Mouse (Mus musculus): ENCODE measurements around the gene Pcbp4. TPM values are rescaled to one million over a fixed set of nuclear protein-coding genes. Genes with fewer than 3 reads are reported as not detected.

Pcbp4 gene
- 135 and 186 TPM in 2 replicates for polyA plus RNA-seq (2016; fragmentation: Nextera tagmentation; extraction: Ambion mirVana)

GRCm38 (mm10) chr9:106453271-106454070, at the start of gene Pcbp4:
Pcbp4 (plus strand) TSS chr9:106453291.
- no peaks in the 10 kb centered on the region for H3K9me3 ChIP-seq
- H3K27ac ChIP-seq, result peak within 1 kb of the TSS; percentile 94
- H3K4me3 ChIP-seq, result peak within 1 kb of the TSS; percentile 87
- peaks cover 98% of the 10 kb centered on the region for H3K4me1 ChIP-seq
- H3K27me3 ChIP-seq (ENCODE audit: insufficient read depth, poor library complexity, severe bottlenecking), result peaks cover 4% of the 10 kb centered on the region; the same call in 1 of the 2 replicates
- WGBS, result 1% methylated on average over 59 of the region's 74 CpGs
- 0 out of 2 replicates have a peak, but pooled peaks cover 16% of the 10 kb centered on the region for H3K36me3 ChIP-seq
- DNase-seq (ENCODE audit: low spot score), result peak; percentile 91

- Histone ChIP-seq H3K27ac (peak overlapping the region; percentile 69), H3K4me3 (peak overlapping the region; percentile 6; the same call in 1 of the 2 replicates), H3K36me3 (no peaks in the 10 kb centered on the region), H3K9me3 (no peaks in the 10 kb centered on the region), H3K27me3 (ENCODE audit: insufficient read depth, poor library complexity, severe bottlenecking) (peaks cover 7% of the 10 kb centered on the region; the same call in 1 of the 2 replicates), H3K4me1 (peaks cover 75% of the 10 kb centered on the region)
- no peak for DNase-seq (ENCODE audit: low spot score)
- WGBS, result 13% methylated on average over 6 of the region's 6 CpGs
These were observed 47.8 kb upstream of the Pcbp4 start for GRCm38 (mm10) chr9:106405275-106405674.

DNA sequence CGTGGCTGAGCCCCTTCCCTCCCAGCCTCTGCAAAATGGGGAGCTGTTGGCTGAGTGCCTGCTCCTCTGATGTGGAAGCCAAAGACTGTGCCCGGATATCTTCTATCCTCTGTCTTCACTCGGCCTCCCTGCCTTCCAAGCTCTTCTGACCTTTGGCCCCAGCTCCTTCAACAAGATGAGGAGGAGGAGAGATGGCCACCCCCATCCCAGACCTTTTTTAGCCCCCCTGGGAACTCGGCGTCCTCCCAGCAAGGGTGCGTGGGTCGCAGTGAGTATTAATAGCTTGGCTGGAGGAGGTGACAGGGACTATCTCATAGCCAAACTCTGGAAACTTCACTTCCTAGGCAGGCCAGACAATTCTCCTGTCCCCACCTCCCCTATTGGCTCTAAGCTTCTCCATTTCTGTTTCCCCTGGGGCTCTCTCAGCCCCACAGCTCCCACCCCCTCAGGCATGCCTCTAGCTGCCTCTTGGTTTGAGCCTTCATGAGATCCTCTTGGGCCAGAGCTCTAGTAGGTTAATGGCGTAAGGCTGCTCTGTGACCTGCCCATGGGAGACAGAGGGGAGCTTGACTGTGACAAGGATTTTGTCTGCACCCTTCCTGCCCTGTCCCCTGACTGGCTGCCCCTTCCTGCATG, 46.5 kb upstream of the Pcbp4 start:
- peaks cover 86% of the 10 kb centered on the region for H3K4me1 ChIP-seq
- no peaks in the 10 kb centered on the region for H3K27me3 ChIP-seq (ENCODE audit: insufficient read depth, poor library complexity, severe bottlenecking)
- 33% methylated on average over 8 of the region's 8 CpGs for WGBS
- peak overlapping the region; percentile 69 for H3K27ac ChIP-seq
- no peak for DNase-seq (ENCODE audit: low spot score)
- no peak overlapping the region for H3K4me3 ChIP-seq
- no peaks in the 10 kb centered on the region for H3K36me3 ChIP-seq
- H3K9me3 ChIP-seq, result no peaks in the 10 kb centered on the region

DNA sequence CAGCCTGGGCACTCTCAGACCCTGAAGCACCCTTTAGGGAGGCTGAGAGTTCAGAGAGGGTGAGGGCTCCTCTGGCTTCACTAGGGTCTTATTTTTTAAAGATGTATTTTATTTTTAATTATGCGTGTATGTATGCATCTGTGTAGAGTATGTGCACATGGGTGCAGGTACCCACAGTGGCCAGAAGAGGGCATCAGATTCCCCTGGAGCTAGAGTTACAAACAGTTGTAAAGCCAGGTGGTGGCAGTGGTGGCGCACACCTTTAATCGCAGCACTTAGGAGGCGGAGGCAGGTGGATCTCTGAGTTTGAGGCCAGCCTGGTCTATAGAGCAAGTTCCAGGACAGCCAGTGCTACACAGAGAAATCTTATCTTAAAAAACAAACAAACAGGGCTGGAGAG, 44.0 kb upstream of the Pcbp4 start:
- WGBS, result 96% methylated on average over 4 of the region's 4 CpGs
- Histone ChIP-seq H3K27ac (peak overlapping the region; percentile 56; the same call in 1 of the 2 replicates), H3K4me1 (peaks cover 74% of the 10 kb centered on the region), H3K4me3 (no peak overlapping the region), H3K27me3 (ENCODE audit: insufficient read depth, poor library complexity, severe bottlenecking) (no peaks in the 10 kb centered on the region), H3K9me3 (no peaks in the 10 kb centered on the region), H3K36me3 (no peaks in the 10 kb centered on the region)
- DNase-seq (ENCODE audit: low spot score), result no peak

DNA sequence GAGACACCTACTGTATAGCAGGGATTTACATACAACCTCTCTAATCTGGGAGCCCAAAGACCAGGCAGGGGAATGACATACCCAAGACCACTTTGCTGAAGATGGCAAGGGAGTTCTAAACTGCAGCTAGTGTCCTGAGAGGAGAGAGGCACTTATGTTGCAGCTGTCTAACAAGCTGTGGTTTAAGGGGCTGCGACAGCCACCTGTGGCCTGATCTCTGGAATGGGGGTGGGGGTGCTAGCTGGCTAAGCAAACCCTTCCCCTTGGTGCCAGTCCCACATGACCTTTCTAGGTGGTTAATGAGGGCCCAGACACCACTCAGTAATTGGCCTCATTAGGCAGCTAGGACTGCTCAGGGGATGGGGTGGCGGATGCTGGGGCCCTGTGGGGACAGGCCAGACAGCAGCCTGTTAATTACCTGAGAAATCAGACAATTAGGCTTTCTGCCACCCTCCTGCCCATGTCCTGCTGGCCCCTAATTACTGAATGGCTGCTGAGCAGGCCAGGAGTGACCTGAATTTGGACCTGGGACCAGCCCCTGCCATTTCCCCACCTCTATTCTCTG, 42.9 kb upstream of the Pcbp4 start:
- WGBS, result 84% methylated on average over 2 of the region's 2 CpGs

GRCm38 (mm10) chr9:106411091-106411594, 41.9 kb upstream of the Pcbp4 start:
- H3K9me3 ChIP-seq, result no peaks in the 10 kb centered on the region
- no peaks in the 10 kb centered on the region for H3K27me3 ChIP-seq (ENCODE audit: insufficient read depth, poor library complexity, severe bottlenecking)
- peak overlapping the region; percentile 4; the same call in 1 of the 2 replicates for H3K27ac ChIP-seq
- WGBS, result 57% methylated on average over 9 of the region's 9 CpGs
- H3K4me1 ChIP-seq, result peaks cover 55% of the 10 kb centered on the region
- DNase-seq (ENCODE audit: low spot score), result no peak
- H3K36me3 ChIP-seq, result no peaks in the 10 kb centered on the region
- no peak overlapping the region for H3K4me3 ChIP-seq

More for the DNA sequence above, 42.9 kb upstream of the Pcbp4 start:
- no peaks in the 10 kb centered on the region for H3K9me3 ChIP-seq
- DNase-seq (ENCODE audit: low spot score), result no peak
- no peaks in the 10 kb centered on the region for H3K27me3 ChIP-seq (ENCODE audit: insufficient read depth, poor library complexity, severe bottlenecking)
- H3K27ac ChIP-seq, result peak overlapping the region; percentile 32; the same call in 1 of the 2 replicates
- no peaks in the 10 kb centered on the region for H3K36me3 ChIP-seq
- H3K4me3 ChIP-seq, result no peak overlapping the region
- H3K4me1 ChIP-seq, result peaks cover 65% of the 10 kb centered on the region

- Histone ChIP-seq H3K9me3 (no peaks in the 10 kb centered on the region), H3K27me3 (ENCODE audit: insufficient read depth, poor library complexity, severe bottlenecking) (no peaks in the 10 kb centered on the region), H3K36me3 (no peaks in the 10 kb centered on the region), H3K4me3 (no peak overlapping the region), H3K27ac (peak overlapping the region; percentile 57; the same call in 1 of the 2 replicates), H3K4me1 (peaks cover 49% of the 10 kb centered on the region)
- 51% methylated on average over 6 of the region's 6 CpGs for WGBS
- no peak for DNase-seq (ENCODE audit: low spot score)
These were observed 41.4 kb upstream of the Pcbp4 start for GRCm38 (mm10) chr9:106411729-106412128.

DNA sequence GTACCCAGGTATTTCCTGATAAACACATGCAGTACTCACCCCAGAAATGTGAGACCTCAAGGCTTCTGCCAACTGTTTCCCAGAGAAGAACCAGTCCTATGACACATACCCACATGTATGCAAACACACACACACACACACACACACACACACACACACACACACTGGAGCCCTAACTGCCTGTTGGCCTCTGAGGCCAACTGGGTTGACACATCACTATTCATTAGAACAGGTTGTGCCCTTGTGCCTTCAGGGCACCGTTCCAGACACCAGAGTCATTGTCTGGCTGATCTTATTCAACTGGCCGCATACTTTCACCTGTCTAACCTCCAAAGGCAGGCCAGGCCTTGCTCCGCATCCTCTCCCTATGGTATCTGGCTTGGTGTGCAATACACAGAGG, 40.9 kb upstream of the Pcbp4 start:
- Histone ChIP-seq H3K4me3 (no peak overlapping the region), H3K27ac (0 out of 2 replicates have a peak overlapping the region, but pooled peaks have one; percentile 57), H3K36me3 (no peaks in the 10 kb centered on the region), H3K9me3 (no peaks in the 10 kb centered on the region), H3K27me3 (ENCODE audit: insufficient read depth, poor library complexity, severe bottlenecking) (no peaks in the 10 kb centered on the region), H3K4me1 (peaks cover 49% of the 10 kb centered on the region)
- 83% methylated on average over 3 of the region's 3 CpGs for WGBS
- no peak for DNase-seq (ENCODE audit: low spot score)

DNA sequence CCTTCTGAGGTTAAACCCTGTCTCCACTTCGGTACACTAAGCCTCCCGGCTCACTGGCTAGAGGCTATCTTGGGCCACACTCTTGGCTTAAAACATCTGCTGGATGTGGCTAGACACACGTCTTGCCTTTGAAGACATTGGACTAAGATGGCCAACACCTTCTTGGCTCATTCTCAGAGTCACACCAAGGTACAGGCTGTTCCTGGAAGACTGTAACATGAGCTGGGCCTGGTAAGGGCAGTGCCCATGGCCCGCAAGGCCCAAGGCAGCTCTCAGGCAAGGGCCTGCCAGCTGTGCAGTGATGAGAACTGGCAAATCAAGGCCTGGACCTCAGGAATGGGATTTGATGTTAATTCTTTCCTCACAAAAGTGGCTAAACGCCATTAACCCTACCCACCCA, 39.5 kb upstream of the Pcbp4 start:
- no peak overlapping the region for H3K27ac ChIP-seq
- no peaks in the 10 kb centered on the region for H3K36me3 ChIP-seq
- H3K4me3 ChIP-seq, result no peak overlapping the region
- peaks cover 3% of the 10 kb centered on the region; the same call in 1 of the 2 replicates for H3K27me3 ChIP-seq (ENCODE audit: insufficient read depth, poor library complexity, severe bottlenecking)
- WGBS, result 83% methylated on average over 5 of the region's 5 CpGs
- H3K4me1 ChIP-seq, result peaks cover 49% of the 10 kb centered on the region
- no peak for DNase-seq (ENCODE audit: low spot score)
- H3K9me3 ChIP-seq, result no peaks in the 10 kb centered on the region

GRCm38 (mm10) chr9:106416826-106417225, 36.3 kb upstream of the Pcbp4 start:
- 63% methylated on average over 6 of the region's 6 CpGs for WGBS
- Histone ChIP-seq H3K4me1 (peaks cover 51% of the 10 kb centered on the region), H3K4me3 (no peak overlapping the region), H3K9me3 (no peaks in the 10 kb centered on the region), H3K27me3 (ENCODE audit: insufficient read depth, poor library complexity, severe bottlenecking) (peaks cover 21% of the 10 kb centered on the region), H3K27ac (peak overlapping the region; percentile 83; the same call in 1 of the 2 replicates), H3K36me3 (no peaks in the 10 kb centered on the region)
- no peak for DNase-seq (ENCODE audit: low spot score)

DNA sequence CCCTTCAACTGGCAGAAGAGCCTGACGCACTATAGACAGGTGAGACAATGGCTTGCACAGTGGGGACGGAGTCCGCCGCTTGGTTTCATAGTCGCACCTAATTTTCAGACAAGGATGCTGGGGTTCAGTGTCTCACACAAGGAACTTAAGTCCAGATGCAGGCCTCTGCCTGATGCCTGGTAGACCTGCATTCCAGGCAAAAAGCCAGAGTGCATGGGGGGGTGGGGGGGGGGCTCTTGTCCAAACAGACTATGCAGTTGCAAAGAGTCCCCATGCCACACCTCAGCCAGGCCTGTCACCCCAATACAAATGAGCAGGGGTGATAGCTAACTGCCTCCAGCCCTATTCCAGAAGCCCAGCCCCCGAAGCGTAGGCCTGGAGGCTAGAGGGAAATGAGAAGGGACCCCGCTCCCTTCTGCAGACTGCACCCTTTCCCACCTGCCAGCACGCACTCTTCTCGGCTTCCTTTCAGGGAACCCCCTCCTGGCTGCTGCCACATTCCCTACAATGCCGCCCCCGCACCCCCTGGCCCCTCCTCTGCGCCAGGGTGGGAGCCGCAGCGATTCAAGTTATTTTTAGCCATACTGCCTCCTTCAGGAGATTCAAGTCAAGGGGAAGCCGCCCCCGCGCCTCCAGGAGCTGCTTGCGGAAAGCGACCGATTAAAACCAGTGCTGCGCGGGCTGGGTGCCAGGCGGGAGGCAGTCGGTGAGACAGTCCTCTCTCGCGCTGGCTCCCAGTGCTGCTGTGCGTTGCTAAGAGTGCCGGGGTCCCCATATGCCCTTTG, 35.1 kb upstream of the Pcbp4 start:
- WGBS, result 17% methylated on average over 29 of the region's 29 CpGs
- H3K4me1 ChIP-seq, result peaks cover 44% of the 10 kb centered on the region

DNA sequence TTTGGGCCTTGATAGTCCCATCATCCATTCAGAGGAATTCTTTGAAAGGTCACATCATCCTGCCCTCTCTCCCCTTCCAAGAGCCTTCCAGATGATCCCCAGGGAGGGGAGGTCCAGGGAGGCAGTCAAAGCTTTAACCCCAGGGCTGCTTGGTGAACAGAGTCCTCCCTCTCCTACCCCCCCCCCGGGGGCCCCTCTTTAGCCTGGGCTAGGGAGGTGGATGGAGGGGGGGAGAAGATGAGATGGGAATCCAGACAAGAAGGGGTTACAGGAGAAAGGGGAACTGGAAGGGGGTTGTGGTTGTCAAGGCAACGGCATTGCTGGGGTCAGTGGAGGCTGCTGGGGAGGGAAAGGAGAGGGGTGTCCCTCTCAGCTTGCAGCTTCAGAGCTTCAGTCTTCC, 32.5 kb upstream of the Pcbp4 start:
- H3K9me3 ChIP-seq, result no peaks in the 10 kb centered on the region
- DNase-seq (ENCODE audit: low spot score), result no peak
- H3K4me1 ChIP-seq, result peaks cover 44% of the 10 kb centered on the region
- no peak overlapping the region for H3K4me3 ChIP-seq
- H3K27me3 ChIP-seq (ENCODE audit: insufficient read depth, poor library complexity, severe bottlenecking), result peaks cover 21% of the 10 kb centered on the region
- WGBS, result 8% methylated on average over 2 of the region's 2 CpGs
- peak overlapping the region; percentile 67; the same call in 1 of the 2 replicates for H3K27ac ChIP-seq
- no peaks in the 10 kb centered on the region for H3K36me3 ChIP-seq

More for the DNA sequence above, 35.1 kb upstream of the Pcbp4 start:
- peak overlapping the region; percentile 54 for H3K4me3 ChIP-seq
- H3K9me3 ChIP-seq, result no peaks in the 10 kb centered on the region
- peak; percentile 88 for DNase-seq (ENCODE audit: low spot score)
- no peaks in the 10 kb centered on the region for H3K36me3 ChIP-seq
- peak overlapping the region; percentile 83 for H3K27ac ChIP-seq
- peaks cover 21% of the 10 kb centered on the region for H3K27me3 ChIP-seq (ENCODE audit: insufficient read depth, poor library complexity, severe bottlenecking)
